Mouse (Mus musculus) testis, adult 2 months (tissue): Measurements from ENCODE around the gene Wasl.

Source experiments
- CTCF ChIP-seq: fragments of 200-500 bp; IDR thresholded peaks from 2 replicates; pipeline ENCODE4 v1.5.1; 2012; ENCODE audit warnings: low read depth, mild to moderate bottlenecking, inconsistent platforms, low read length, moderate library complexity; ENCODE audit not compliant: control insufficient read depth, insufficient read depth, insufficient replicate concordance
- POLR2A ChIP-seq: fragments of 200-500 bp; IDR thresholded peaks from 2 replicates; pipeline ENCODE4 v1.6.1; 2012; ENCODE audit warnings: low read depth, mild to moderate bottlenecking, inconsistent platforms, low read length, moderate library complexity; ENCODE audit not compliant: control insufficient read depth

GRCm38 (mm10) chr6:24694455-24695410 is 29.9 kb upstream of the Wasl start:
- TF ChIP-seq CTCF = no peak
- no peak for TF ChIP-seq POLR2A
